Mouse (Mus musculus) adrenal gland (tissue): ENCODE data around the gene Mip.
"Not testable (repeated sequence)": the region's sequence is repeated elsewhere in the genome, so short reads cannot be mapped to it uniquely, and the experiment has no call there.

Experiments used
- intact Hi-C: fragments of 180-260 bp; cut with DNase I; formaldehyde crosslinking; loops from one replicate; pipeline ENCODE4 v1.15.1; 2025
- long read RNA-seq, 2 experiments: library from polyadenylated mRNA; unstranded; transcript quantifications; one replicate each; pipeline ENCODE4 v2.0.0; 2020; ENCODE audit warnings: borderline replicate concordance in 1 of 2; ENCODE audit not compliant: insufficient replicate concordance in 1 of 2

The Mip gene
- long read RNA-seq, experiment 1 = 0 reads
- long read RNA-seq, experiment 2, partial matches to known transcripts = 0 of 1 reads
- long read RNA-seq, experiment 2, other reads (novel, unspliced or antisense) = 1 of 1 reads

DNA sequence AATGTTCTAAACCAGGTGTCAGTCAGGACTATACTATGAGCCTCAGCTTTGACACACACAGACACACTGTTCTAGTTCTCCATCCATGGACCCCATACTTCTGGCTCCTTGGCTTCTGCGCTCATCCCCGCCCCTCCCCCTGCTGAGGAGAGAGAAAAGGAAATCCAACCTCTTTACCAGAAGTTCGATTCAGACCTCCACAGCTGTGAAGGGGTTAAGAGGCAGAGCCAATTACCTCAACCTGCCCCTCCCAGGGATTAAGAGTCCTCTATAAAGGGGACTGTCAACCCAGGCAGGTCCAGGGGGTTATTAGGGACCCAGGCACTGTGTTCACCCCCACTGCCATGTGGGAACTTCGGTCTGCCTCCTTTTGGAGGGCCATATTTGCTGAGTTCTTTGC lies at the start of gene Mip:
Mip (plus strand) TSS at position 301 of the 400 bp plus-strand sequence.
- intact Hi-C loops = no loop called here

DNA sequence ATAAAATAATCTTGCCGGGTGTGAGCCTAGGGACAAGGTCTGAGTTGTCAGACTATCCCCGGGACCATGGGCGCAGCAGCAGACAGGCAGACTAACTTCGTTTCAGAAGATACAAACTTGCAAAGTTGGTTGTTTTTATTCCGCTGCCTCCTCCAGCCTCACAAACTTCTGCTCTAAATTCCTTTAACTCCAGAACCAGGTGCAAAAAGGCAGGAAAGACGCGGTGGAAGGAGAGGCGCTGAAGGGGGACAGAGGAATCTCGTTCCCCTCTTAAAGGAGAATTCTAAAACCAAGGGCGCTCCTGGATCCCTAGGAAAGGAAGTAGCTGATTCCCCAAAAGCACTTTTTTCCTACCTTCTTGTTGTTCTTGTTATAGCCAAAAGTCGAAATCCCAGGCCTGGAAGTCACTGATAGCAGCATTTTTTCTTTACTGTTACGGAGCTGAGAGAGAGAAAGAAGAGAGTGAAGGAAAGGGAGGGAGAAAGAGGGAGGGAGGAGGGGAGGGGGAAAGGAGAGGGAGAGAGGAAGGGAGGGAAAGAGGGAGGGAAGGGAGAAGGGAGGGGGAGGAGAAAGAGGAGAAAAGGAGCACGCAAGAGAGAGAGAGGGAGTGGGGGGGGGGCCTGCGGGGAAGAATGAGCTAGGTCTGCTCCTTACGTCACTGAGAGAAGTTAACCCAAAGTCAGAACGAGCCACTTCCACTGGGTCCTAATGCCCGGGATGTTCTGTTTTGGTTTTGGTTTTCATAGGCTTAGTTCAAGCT lies 49.5 kb upstream of the Mip start:
- intact Hi-C loops = no loop called here

DNA sequence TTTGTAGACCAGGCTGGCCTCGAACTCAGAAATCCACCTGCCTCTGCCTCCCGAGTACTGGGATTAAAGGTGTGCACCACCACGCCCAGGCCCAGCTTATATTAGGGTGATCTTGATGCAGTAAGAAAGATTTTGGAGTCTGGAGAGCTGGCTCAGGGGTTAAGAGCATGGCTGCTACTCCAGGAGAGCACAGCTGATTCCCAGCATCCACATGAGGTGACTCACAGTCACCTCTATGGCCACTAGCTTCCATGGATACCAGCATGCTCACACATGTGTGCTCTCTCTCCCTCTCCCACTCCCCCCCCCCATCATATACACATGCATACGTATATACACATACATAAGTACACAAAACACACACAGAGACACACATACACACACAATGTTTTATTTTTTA lies 48.3 kb upstream of the Mip start:
- intact Hi-C loops = no loop called here

DNA sequence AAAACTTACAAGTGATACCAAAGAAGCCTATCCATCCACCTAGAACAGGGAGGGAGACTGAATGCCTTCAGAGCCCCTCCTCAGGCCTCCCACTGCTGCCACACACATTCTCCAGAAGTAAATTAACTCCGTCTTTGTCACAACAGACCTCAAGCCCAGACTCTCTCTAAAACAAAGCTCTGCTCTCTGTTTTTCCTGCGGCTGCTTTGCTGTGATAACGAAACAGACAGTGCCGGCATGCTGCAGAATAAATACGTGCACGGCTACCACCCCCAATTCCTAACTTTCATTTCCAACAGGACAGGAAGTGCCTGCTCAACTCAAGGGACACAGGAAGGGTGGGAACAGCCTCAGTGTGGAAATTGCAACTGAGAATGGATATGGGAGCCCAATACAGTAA lies 45.6 kb upstream of the Mip start, which contains the start of gene Rbms2:
Rbms2 (minus strand) TSS at position 309 of the 400 bp plus-strand sequence.
- intact Hi-C loops = no loop called here

DNA sequence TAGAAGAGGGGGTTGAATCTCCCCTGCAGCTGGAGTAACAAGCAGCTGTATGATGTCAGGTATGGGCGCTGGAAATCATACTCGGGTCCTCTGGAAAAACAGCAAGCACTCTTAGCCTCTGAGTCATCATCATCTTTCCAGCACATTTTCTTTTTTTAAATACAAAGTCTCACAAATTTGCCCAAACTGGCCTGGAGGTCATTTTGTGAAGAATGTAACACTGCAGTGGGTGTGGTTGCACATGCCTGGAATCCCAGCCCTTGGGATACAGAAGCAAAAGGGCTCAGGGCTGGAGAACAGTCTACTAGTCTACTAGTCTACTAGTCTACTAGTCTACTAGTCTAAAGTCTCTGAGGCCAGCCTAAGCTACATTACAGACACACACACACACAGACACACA lies 41.3 kb upstream of the Mip start:
- intact Hi-C loops = no loop called here

DNA sequence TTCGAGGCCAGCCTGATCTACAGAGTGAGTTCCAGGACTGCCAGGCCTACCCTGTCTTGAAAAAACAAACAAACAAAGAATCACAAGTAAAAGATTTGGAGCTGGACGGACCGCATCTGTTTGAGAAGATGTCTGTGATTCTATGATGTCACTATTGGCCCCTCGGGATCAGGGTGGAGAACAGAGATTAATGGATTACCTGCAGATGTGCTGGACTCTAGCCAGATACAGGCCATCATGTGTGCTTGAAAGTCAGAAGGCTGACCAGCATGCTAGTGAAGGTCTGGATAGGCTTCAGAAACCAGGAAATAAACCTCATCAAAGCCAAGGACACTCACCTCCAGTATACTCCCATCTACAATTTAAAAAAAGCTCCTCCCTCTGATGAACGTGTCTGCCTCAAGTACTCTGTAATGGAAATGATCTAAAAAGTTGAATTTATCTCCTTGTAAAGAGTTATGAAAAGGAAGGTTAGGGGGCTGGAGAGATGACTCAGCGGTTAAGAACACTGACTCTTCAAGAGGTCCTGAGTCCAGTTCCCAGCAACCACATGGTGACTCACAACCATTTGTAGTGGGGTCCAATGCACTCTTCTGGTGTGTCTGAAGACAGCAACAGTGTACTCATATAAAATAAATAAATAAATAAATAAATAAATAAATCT lies 40.2 kb upstream of the Mip start:
- intact Hi-C loops = loop anchor here (5.0 kb wide), 1 partner anchor 228 kb away; no protein-coding TSS in a partner anchor

DNA sequence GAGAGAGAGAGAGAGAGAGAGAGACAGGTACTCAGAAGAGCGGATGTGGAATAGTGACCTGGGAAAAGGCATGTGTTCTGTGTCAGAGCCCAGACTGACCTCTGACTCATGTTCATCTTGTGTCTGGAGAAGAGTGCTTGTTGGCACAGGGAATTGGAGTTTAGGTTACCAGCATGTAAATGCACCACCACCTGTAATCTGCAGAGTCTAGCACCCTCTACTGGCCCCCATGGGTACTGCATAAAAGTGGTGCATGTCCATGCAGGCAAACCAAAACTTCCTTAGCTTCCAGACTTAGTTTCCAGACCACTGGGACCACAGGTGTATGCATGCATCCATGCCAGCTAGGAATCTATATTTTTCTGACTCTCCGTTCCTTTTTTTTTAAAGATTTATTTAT lies 39.7 kb upstream of the Mip start:
- intact Hi-C loops = loop anchor here (2.0 to 5.0 kb wide), 3 partner anchors 45 to 229 kb away; no protein-coding TSS in a partner anchor

DNA sequence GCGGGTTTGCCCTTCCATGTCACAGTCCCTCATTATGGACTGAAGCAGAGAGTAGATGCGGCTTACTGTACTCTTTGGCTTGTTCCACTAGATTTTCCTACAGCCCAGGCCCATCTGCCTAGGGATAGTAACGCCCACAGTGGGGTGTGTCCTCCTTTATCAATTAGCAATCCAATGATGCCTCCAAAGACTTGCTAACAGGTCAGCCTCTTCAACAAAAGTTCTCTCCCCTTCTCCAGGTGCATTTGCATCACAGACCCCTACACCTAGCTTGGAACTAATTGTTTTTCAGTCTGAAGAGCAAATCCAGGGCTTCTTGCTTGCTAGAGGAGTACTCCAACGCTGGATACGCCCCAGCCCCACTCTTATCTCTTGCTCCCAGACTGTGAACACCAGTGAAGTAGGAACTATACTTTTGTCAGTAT lies 38.4 kb upstream of the Mip start:
- intact Hi-C loops = loop anchor here (2.0 to 5.0 kb wide), 3 partner anchors 46 to 230 kb away; no protein-coding TSS in a partner anchor

DNA sequence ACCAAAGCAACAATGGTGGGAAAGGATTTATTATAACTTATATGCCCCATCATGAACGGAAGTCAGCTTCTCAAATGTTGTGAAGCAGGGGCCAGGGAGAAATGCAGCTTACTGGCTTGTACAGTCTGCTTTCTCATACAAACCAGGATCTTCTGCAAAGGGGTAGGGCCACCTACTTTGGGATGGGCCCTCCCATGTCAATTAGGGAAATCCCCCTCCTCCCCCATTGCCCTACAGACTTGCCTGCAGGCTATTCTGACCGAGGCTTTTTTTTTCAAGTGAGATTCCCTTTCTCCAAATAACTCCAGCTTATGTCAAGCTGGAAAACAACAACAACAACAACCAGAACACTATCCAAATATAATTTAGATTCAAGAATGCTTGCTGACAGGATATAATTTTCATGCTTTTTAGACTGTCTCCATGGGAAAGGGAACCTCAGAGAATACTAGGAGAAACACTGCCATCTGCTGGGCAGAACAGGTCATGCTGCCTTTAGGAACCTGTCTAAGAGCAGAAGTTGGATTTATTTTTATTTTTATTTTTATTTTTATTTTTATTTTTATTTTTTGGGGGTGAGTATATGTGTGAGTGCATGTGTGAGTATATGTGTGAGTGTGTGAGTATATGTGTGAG lies 37.3 kb upstream of the Mip start:
- intact Hi-C loops = loop anchor here (5.0 kb wide), 1 partner anchor 231 kb away; no protein-coding TSS in a partner anchor

DNA sequence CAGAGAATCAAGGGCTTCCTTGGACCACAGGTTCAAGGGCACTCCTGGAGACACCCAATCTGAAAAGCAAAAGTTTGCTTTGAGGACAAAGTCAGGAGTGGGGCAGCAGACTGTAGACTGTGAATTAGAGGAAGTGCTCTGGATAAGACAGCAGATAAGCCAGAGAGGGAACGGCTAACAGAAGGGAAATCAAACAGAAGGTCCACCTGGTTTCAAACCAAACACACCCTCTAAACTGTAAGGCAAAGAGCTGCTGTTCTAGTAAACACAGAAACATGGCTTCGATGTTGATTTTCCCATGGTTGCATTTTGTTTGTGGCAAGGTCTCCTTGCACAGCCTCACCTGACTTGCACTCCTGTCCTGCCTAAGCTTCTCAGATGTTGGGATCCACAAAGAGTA lies 34.2 kb upstream of the Mip start:
- intact Hi-C loops = no loop called here

DNA sequence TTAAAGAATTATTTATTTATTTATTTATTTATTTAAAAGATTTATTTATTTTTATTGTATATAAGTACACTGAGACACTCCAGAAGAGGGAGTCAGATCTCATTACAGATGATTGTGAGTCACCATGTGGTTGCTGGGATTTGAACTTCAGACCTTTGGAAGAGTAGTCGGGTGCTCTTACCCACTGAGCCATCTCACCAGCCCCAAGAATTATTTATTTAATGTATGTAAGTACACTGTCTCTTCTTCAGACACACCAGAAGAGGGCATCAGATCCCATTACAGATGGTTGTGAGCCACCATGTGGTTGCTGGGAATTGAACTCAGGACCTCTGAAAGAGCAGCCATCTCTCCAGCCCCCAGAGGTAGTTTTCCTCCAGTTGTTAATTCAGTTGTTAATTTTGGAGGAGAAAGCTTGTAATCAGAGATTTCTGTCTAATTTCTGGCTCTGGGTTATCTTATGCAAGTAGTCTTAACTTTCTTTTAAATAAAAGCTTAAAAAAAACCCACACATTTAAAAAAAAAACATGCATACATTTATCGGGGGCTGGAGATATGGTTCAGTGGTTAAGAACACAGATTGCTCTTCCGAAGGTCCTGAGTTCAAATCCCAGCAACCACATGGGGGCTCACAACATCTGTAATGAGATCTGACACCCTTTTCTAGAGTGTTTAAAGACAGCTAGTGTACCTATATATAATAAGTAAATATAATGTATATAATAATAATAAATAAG lies 33.4 kb upstream of the Mip start:
- intact Hi-C loops = not testable (repeated sequence)

DNA sequence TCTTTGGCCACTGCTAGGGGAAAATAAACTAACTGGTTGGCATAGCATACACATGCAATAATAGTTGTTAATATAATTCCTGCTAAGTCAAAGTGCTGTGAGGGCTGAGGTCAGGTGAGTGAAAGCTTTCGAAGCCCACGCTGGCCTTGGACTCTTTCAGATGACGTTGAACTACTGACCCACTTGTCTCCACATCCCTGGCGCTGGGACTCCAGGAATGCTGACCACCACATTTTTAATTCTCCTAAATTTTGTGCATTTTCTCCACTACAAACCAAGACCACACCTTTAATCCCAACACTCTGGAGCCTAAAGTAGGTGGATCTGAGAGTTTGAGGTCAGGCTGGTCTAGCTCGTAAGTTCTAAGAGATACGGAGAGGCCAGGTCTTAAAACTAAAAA lies 32.5 kb upstream of the Mip start:
- intact Hi-C loops = no loop called here

DNA sequence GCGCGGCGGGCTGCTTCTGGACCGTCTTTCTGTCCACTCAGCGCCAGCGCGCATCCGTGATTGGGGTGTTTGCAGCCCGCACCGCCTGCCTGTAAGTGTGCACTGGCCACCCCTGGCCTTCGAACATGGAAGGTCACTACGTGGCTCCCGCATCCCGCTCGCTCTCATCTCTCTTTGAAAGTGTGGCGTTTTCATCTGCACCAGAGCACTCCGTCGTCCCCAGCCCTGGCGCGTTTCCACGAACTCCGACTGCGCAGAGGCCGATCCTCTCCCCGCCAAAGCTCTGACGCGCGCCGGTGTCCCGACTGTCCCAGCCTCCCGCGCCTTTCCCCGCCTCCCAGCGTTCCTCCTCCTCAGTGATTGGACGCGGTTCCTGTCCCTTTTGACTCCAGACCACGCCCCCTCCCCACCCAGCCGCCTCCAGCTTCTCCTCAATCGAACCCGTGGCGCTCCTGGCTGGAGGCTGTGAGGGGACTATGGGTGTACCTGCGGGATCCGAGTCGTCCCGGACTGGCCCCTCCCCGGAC lies 31.6 kb upstream of the Mip start, which contains the start of gene Gls2:
Gls2 (plus strand) TSS at position 434 of the 527 bp plus-strand sequence.
- intact Hi-C loops = no loop called here

DNA sequence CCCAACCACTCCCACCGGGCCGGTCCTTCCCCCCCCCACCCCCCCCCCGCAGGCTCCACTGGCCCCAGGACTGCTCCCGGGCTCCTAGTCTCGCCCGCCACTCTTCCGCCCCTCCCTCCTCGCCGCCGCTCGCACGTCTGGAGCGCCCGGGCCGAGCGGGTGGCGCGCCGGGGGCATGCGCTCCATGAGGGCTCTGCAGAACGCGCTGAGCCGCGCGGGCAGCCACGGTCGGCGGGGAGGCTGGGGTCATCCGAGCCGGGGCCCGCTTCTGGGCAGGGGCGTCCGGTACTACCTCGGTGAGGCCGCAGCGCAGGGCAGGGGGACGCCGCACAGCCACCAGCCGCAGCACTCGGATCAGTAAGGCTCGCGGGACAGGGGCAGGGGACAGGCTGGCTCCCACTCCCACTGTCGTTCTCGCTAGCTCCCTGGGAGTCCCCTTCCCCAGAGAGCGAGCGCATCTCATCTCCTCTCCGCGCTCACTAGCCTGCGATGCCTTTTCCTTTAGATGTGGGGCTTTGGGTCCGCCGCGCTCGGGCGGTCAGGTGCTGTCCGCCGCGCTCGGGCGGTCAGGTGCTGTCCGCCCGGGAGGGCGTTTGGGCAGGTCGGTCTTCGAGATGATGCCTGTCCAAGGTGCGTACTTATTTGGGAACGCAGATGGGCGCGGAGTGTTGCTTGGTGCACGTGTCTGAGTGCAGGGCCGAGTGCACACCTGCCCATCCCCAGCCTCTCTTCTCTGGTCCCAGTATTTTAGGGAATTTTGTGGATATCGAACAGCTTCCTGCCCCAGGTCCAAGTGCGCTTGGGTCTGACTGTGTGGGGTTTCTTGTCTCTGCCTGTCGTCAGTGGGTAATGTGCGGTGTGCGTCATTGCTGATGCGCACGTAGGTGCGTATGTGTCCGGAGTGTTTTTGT lies 30.8 kb upstream of the Mip start:
- intact Hi-C loops = no loop called here

DNA sequence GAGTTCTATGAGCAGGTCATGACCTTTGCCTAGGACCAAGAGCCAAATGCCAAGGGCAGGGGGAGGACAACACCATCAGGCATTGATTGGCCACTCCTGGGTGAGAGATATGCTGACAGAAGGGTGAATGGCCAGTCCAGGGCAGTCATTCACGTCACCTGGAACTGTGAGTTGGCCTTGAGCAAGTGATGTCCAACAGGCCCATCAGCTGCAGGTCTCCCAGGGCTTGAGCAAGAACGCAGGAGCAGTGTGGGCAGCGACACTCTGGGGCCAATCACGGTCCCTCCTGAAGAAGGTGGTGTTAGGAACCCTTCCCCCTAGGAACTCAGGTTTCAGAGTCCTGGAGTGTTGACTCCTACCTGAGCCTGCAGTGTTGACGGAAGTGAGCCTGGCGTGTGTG lies 23.8 kb upstream of the Mip start:
- intact Hi-C loops = no loop called here

DNA sequence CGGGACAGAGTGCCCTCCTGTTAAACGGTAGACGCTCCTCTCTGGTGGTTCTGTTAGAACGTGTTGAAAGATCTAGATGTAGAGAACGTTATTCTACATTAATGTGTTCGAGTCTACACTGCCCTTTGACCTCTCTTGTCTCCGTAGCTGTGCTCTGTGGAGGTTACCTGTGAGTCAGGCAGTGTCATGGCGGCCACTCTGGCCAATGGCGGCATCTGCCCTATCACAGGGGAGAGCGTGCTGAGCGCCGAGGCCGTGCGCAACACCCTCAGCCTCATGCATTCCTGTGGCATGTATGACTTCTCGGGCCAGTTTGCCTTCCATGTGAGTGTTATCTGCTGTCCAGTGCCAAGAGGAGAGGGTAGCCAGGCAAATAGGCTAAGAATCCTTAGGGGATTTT lies 20.7 kb upstream of the Mip start:
- intact Hi-C loops = no loop called here

DNA sequence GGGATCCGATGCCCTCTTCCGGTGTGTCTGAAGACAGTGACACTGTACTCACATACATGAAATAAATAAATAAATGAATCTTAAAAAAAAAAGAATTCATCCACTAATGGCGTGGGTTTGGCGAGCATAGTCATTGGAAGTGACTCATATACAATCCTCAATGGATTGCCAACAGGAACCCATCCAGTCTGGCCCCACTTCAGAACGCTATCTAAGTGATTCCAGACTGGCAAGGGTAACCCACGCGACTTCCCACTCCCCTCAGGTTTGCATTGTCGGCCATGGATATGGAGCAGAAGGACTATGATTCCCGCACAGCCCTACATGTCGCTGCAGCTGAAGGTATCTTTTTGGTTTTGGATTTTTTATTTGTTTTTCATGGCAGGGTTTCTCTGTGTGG lies 17.3 kb upstream of the Mip start:
- intact Hi-C loops = no loop called here

DNA sequence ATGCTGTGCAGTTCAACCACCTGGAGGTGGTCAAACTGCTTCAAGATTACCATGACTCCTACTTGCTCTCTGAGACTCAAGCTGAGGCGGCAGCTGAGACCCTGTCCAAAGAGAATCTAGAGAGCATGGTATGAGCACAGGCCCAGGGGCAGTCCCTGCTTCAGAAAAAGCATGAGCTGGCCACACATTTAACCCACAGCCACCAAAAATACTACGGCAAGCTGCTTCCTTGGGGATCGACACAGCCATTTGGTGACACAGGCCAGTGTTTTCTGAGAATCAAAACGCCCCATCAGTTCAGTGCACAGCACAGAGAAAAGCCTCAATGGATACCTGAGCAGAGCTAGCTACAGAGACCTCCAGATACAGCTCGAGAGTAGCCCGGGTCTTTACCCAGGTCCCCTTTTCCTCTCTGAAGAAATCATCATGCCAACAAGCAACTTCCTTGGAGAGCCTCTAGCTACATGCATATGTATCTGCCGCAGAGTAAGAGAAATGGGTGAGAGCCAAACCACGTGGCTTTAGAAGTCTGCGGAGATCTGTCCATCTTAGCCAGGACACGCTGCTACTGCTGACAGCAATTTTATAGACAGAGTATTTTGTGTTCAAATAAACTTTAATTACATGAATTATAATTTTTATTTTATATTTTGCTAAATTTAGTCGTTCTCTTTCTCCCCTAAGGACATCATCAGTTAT lies 16.2 kb upstream of the Mip start:
- intact Hi-C loops = no loop called here

DNA sequence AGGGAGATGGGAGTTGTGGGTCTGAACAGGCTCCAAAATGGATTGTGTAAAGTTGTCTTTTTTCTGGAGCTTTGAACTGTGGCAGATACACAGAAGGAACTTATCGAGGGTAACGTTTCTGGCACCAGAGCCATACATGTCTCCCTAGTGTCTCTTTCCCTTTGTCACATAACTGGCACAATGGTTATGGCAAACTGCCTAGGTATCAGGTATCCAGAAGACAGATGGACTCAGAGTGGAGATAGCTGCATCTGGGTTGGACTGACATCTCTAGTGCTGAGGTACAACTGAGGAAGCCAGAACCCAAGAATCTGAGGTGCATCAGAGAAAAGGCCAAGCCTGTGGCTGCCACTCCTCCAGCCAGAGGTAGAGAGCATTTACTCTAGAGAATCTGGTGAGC lies 15.5 kb upstream of the Mip start:
- intact Hi-C loops = no loop called here
